Mouse (Mus musculus) spleen, adult 2 months (tissue): ENCODE results near the gene Zfp687. TPM values are rescaled to one million over a fixed set of nuclear protein-coding genes. Genes with fewer than 3 reads are reported as not detected.

Experiments
- DNase-seq, 2 experiments: peaks; one replicate each; pipeline versions ENCODE4 v3.0.0 to v3.0.0-alpha.2; 2012 to 2021; ENCODE audit warnings: low spot score in 2 of 2, low read depth in 1 of 2
- H3K27ac ChIP-seq: fragments of 200-500 bp; 2 replicates; pipeline ENCODE4 v1.5.1; 2012; ENCODE audit warnings: low read length, inconsistent platforms; ENCODE audit not compliant: insufficient read depth
- H3K27me3 ChIP-seq: fragments of 200-500 bp; 2 replicates; pipeline ENCODE4 v1.6.1; 2012; ENCODE audit warnings: mild to moderate bottlenecking, moderate library complexity, low read length, inconsistent platforms; ENCODE audit not compliant: control insufficient read depth, insufficient read depth
- H3K36me3 ChIP-seq: fragments of 200-500 bp; 2 replicates; pipeline ENCODE4 v1.6.1; 2012; ENCODE audit warnings: mild to moderate bottlenecking, low read length, inconsistent platforms; ENCODE audit not compliant: control insufficient read depth, insufficient read depth
- H3K4me1 ChIP-seq: fragments of 200-500 bp; 2 replicates; pipeline ENCODE4 v1.6.1; 2011; ENCODE audit warnings: inconsistent platforms; ENCODE audit not compliant: control insufficient read depth, insufficient read depth, insufficient read length
- H3K4me3 ChIP-seq: fragments of 200-500 bp; 2 replicates; pipeline ENCODE4 v1.5.1; 2011; ENCODE audit warnings: mild to moderate bottlenecking, inconsistent platforms; ENCODE audit not compliant: insufficient read depth, insufficient read length; ENCODE audit errors: extremely low read depth
- CTCF ChIP-seq: fragments of 200-500 bp; IDR thresholded peaks from 2 replicates; pipeline ENCODE4 v1.5.1; 2011; ENCODE audit warnings: mild to moderate bottlenecking, inconsistent platforms; ENCODE audit not compliant: insufficient read depth, insufficient read length, insufficient replicate concordance; ENCODE audit errors: extremely low read depth
- POLR2A ChIP-seq: fragments of 200-500 bp; IDR thresholded peaks from 2 replicates; pipeline ENCODE4 v1.6.1; 2011; ENCODE audit warnings: low read depth, low read length, inconsistent platforms
- WGBS: fragments of 180-500 bp; shearing (Covaris S2); methylation state at CpG from one replicate; pipeline ENCODE4 v1.1.7; 2018; 5-methylcytosine and 5-hydroxymethylcytosine counted together
- polyA plus RNA-seq: library from polyadenylated mRNA; depleted of rRNA; stranded (reverse); fragments of >200 nt; gene quantifications from 2 replicates; pipeline ENCODE4 v1.2.3, GENCODE M21; 2012

Gene Zfp687
- polyA plus RNA-seq, 1 experiment, result 18.5 TPM

GRCm38 (mm10) chr3:94985513-94985912 lies 29.7 kb downstream of the Zfp687 start:
- H3K27me3 ChIP-seq, result no peaks in the 10 kb centered on the region
- DNase-seq, result no peak
- no peaks in the 10 kb centered on the region; the same call in 1 of the 2 replicates for H3K4me1 ChIP-seq
- WGBS, result 97% methylated on average over 2 of the region's 2 CpGs
- peaks cover 22% of the 10 kb centered on the region for H3K36me3 ChIP-seq
- H3K27ac ChIP-seq, result no peak overlapping the region
- H3K4me3 ChIP-seq, result no peak overlapping the region
- no peak for TF ChIP-seq POLR2A
- TF ChIP-seq CTCF, result no peak

GRCm38 (mm10) chr3:94984312-94984711 lies 30.9 kb downstream of the Zfp687 start:
- no peak overlapping the region for H3K4me3 ChIP-seq
- DNase-seq, result no peak
- no peaks in the 10 kb centered on the region; the same call in 1 of the 2 replicates for H3K4me1 ChIP-seq
- TF ChIP-seq POLR2A (no peak), CTCF (no peak)
- 92% methylated on average over 11 of the region's 11 CpGs for WGBS
- H3K27ac ChIP-seq, result no peak overlapping the region
- H3K36me3 ChIP-seq, result peaks cover 17% of the 10 kb centered on the region
- H3K27me3 ChIP-seq, result no peaks in the 10 kb centered on the region

GRCm38 (mm10) chr3:94974528-94975422 lies 40.5 kb downstream of the Zfp687 start, which contains the start of gene Pi4kb:
Gene Pi4kb, plus strand, starts transcription at chr3:94974731.
- no peak for TF ChIP-seq CTCF
- peak; percentile 29; the same call in 1 of the 2 replicates for TF ChIP-seq POLR2A
- H3K27me3 ChIP-seq, result no peaks in the 10 kb centered on the region
- H3K27ac ChIP-seq, result peak within 1 kb of the TSS; percentile 97
- H3K4me1 ChIP-seq, result peaks cover 3% of the 10 kb centered on the region; the same call in 1 of the 2 replicates
- WGBS, result 1% methylated on average over 55 of the region's 57 CpGs
- DNase-seq, result peak; percentile 83 to 93
- no peaks in the 10 kb centered on the region for H3K36me3 ChIP-seq
- peak within 1 kb of the TSS; percentile 93 for H3K4me3 ChIP-seq

DNA sequence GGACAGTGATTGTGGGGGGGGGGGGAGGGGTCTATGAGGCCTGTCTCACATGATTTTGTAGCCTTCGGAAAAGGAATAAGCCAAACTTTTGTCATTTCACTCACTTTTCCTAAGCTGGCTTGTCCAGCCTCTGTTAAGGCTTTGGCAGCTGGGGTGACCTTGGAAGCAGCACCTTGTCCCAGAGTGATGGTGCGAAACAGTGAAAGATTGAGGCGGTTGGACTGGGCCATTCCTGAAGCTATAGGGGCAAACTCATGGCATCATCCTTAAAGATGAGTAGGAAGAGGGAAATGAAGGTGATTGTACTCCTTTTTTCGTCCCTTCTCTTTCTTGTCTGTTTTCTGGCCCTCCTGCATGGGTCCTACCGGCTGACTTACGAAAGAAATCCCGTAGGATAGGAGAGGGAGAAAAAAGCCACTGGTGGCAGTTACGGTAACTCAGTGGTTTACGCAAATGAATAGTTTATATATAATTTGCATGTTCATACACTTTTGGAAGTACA lies 41.2 kb downstream of the Zfp687 start:
- peak overlapping the region; percentile 22; the same call in 1 of the 2 replicates for H3K27ac ChIP-seq
- 30% methylated on average over 9 of the region's 9 CpGs for WGBS
- TF ChIP-seq POLR2A (no peak), CTCF (no peak)
- H3K4me1 ChIP-seq, result peaks cover 3% of the 10 kb centered on the region; the same call in 1 of the 2 replicates
- H3K36me3 ChIP-seq, result no peaks in the 10 kb centered on the region
- no peak for DNase-seq
- peak overlapping the region; percentile 52 for H3K4me3 ChIP-seq
- no peaks in the 10 kb centered on the region for H3K27me3 ChIP-seq

DNA sequence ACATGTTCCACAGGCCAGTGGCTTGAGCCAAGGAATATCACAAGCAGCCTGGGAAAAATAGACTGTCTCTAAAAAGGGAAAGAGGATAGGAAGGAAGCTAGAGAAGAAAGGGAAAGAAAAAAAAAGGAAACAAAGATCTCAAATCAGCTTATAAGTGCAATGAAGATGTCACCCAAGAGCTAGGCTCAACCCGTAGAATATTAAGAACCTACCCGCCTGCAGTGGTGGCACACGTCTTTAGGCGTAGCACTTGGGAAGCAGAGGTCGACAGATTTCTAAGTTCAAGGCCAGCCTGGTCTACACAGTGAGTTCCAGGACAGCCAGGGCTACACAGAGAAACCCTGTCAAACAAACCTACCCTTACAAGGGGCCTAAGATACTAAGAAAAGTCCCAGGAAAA lies 41.6 kb downstream of the Zfp687 start:
- 86% methylated on average over 5 of the region's 5 CpGs for WGBS
- no peak for DNase-seq

GRCm38 (mm10) chr3:94972552-94972951 lies 42.7 kb downstream of the Zfp687 start:
- H3K4me1 ChIP-seq, result peaks cover 6% of the 10 kb centered on the region; the same call in 1 of the 2 replicates
- DNase-seq, result no peak
- H3K27me3 ChIP-seq, result no peaks in the 10 kb centered on the region
- no peak overlapping the region for H3K27ac ChIP-seq
- 87% methylated on average over 3 of the region's 3 CpGs for WGBS
- TF ChIP-seq POLR2A, result no peak
- TF ChIP-seq CTCF, result no peak
- no peak overlapping the region for H3K4me3 ChIP-seq
- no peaks in the 10 kb centered on the region for H3K36me3 ChIP-seq

More for the DNA sequence above, 41.6 kb downstream of the Zfp687 start:
- Histone ChIP-seq H3K4me1 (peaks cover 3% of the 10 kb centered on the region; the same call in 1 of the 2 replicates), H3K4me3 (no peak overlapping the region), H3K36me3 (no peaks in the 10 kb centered on the region), H3K27ac (no peak overlapping the region), H3K27me3 (no peaks in the 10 kb centered on the region)
- TF ChIP-seq CTCF (no peak), POLR2A (no peak)
